Mouse (Mus musculus): ENCODE measurements around the gene Atxn1.

- no peak for TF ChIP-seq CTCF (IDR thresholded peaks at IDR 0.05; ENCODE audit: borderline replicate concordance, insufficient read depth, low read length)
- no peak for TF ChIP-seq POLR2A (IDR thresholded peaks at IDR 0.05; ENCODE audit: low read depth, low read length)
These were observed 385.1 kb downstream of the Atxn1 start for GRCm38 (mm10) chr13:45579751-45580150.
